Mouse (Mus musculus) liver, postnatal 0 days (tissue): ENCODE data around the gene Knop1. TPM values are rescaled to one million over a fixed set of nuclear protein-coding genes. Genes with fewer than 3 reads are reported as not detected.

Experiments used
- ATAC-seq: fragments of 200-750 bp; cut with Nextera tagmentation; 2 replicates; pipeline ENCODE4 v1.8.0; 2017; ENCODE audit warnings: mild to moderate bottlenecking, moderate library complexity
- DNase-seq: peaks from one replicate; pipeline ENCODE4 v3.0.0-alpha.2; 2016
- H3K27ac ChIP-seq: fragments of 300-500 bp; sonication (generic); 2 replicates; pipeline ENCODE4 v1.5.1; 2014; ENCODE audit warnings: antibody characterized with exemption, moderate library complexity, mild to moderate bottlenecking, low read depth
- H3K27me3 ChIP-seq: fragments of 300-500 bp; sonication (generic); 2 replicates; pipeline ENCODE4 v1.6.1; 2014; ENCODE audit warnings: low read length, control low read depth, mixed read lengths; ENCODE audit not compliant: insufficient read depth
- H3K36me3 ChIP-seq: fragments of 300-500 bp; sonication (generic); replicated peaks from 2 replicates; pipeline ENCODE4 v1.6.1; 2014; ENCODE audit warnings: mild to moderate bottlenecking, control low read depth, low read length, moderate library complexity, mixed read lengths; ENCODE audit not compliant: insufficient read depth
- H3K4me1 ChIP-seq: fragments of 300-500 bp; sonication (generic); 2 replicates; pipeline ENCODE4 v1.6.1; 2014; ENCODE audit warnings: antibody characterized with exemption, mild to moderate bottlenecking, control low read depth; ENCODE audit not compliant: insufficient read depth
- H3K4me2 ChIP-seq: fragments of 300-500 bp; sonication (generic); 2 replicates; pipeline ENCODE4 v1.6.1; 2014; ENCODE audit warnings: low read depth, mild to moderate bottlenecking, low read length, moderate library complexity, mixed read lengths
- H3K4me3 ChIP-seq: fragments of 300-500 bp; sonication (generic); 2 replicates; pipeline ENCODE4 v1.5.1; 2014; ENCODE audit warnings: low read depth, low read length
- H3K9ac ChIP-seq: fragments of 300-500 bp; sonication (generic); replicated peaks from 2 replicates; pipeline ENCODE4 v1.6.1; 2014; ENCODE audit warnings: mild to moderate bottlenecking, moderate library complexity
- H3K9me3 ChIP-seq: fragments of 300-500 bp; sonication (generic); 2 replicates; pipeline ENCODE4 v1.6.1; 2016; ENCODE audit warnings: mild to moderate bottlenecking, control low read depth, low read length, mixed read lengths
- CTCF ChIP-seq: sonication (generic); IDR thresholded peaks from 2 replicates; pipeline ENCODE4 v1.5.1; 2016; ENCODE audit warnings: antibody characterized with exemption, low read depth
- EP300 ChIP-seq: IDR thresholded peaks from 2 replicates; pipeline ENCODE4 v1.6.1; 2016; ENCODE audit warnings: antibody characterized with exemption, low read depth, mild to moderate bottlenecking
- WGBS: fragments of 180-500 bp; shearing (Covaris S2); extraction: QIAGEN DNeasy Blood & Tissue Kit; methylation state at CpG from one replicate; pipeline ENCODE4 v1.1.7; 2014; ENCODE audit not compliant: insufficient replicate concordance; 5-methylcytosine and 5-hydroxymethylcytosine counted together
- polyA plus RNA-seq: library from polyadenylated mRNA; unstranded; fragments of >200 nt; fragmentation: Nextera tagmentation; extraction: Ambion mirVana; gene quantifications from 2 replicates; pipeline ENCODE4 v1.2.1, GENCODE M21; 2015

Knop1 gene
- polyA plus RNA-seq, 1 experiment from 2014 or later = 31.5 TPM

DNA sequence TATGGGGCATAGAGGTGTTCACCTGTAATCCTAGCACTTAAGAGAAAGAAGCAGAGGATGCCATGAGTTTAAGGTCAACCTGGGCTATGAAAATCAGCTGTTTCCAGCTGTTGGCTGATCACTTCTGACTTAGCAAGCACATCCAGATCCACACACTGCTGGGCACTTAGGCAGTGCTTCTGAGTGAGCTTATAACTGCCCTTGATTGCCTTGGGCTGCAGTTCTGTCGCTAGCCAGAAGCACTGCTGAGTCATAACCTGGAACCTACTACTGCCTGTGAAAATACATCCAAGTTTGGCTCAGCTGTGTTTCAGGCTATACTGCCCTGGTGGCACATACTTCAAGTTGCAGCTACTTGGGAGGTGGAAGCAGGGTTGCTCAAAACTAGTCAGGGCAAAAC is 14.3 kb downstream of the Knop1 start:
- no peak for DNase-seq
- H3K36me3 ChIP-seq = peaks cover 72% of the 10 kb centered on the region

DNA sequence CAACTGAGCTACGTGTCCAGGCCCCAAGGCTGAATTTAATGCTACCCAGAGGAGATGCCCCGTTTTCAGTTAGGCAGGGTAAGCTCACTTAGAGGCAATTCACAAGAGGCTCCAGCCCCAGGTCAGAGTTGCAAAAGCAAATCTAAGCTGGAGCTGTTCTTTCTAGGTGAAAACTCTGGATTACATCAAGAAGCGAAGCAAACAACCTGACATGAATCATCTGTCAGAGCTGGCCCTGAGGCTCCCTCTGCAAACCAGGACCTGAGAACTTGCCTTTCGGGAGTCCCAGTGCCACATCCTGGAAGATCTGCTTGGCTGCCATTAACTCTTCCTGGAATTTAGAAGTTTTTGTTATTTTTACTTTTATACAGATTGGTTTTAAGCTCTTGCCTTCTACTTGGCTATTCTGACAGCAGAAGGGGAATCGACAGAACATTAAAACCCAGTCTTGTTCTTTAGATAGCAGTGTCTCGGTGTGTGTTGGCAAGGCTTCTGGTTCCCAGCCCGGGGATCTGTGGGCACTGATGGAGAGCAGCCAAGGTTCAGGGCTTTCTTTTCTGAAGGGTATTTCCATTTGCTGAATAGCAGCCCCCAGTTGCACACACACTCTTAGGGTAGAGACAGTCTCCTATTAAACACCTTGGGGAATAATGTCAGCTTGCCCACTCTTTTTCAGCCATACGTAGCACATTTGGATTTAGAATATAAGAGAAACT is 14.9 kb downstream of the Knop1 start:
- WGBS = 87% methylated on average over 8 of the region's 8 CpGs
- Histone ChIP-seq H3K9ac (no peak overlapping the region), H3K36me3 (peaks cover 67% of the 10 kb centered on the region), H3K9me3 (no peaks in the 10 kb centered on the region), H3K27ac (no peak overlapping the region), H3K27me3 (no peaks in the 10 kb centered on the region), H3K4me3 (no peak overlapping the region), H3K4me2 (no peak overlapping the region), H3K4me1 (no peaks in the 10 kb centered on the region)
- ATAC-seq (no peak), DNase-seq (no peak)
- TF ChIP-seq CTCF (no peak), EP300 (no peak)

More for the DNA sequence above, 14.3 kb downstream of the Knop1 start:
- H3K27me3 ChIP-seq = no peaks in the 10 kb centered on the region
- no peaks in the 10 kb centered on the region for H3K4me1 ChIP-seq
- H3K4me3 ChIP-seq = no peak overlapping the region
- H3K9me3 ChIP-seq = no peaks in the 10 kb centered on the region
- ATAC-seq = no peak
- H3K4me2 ChIP-seq = no peak overlapping the region
- H3K27ac ChIP-seq = no peak overlapping the region
- no peak for TF ChIP-seq EP300
- TF ChIP-seq CTCF = no peak
- WGBS = 50% methylated on average over 1 of the region's 1 CpGs
- no peak overlapping the region for H3K9ac ChIP-seq

DNA sequence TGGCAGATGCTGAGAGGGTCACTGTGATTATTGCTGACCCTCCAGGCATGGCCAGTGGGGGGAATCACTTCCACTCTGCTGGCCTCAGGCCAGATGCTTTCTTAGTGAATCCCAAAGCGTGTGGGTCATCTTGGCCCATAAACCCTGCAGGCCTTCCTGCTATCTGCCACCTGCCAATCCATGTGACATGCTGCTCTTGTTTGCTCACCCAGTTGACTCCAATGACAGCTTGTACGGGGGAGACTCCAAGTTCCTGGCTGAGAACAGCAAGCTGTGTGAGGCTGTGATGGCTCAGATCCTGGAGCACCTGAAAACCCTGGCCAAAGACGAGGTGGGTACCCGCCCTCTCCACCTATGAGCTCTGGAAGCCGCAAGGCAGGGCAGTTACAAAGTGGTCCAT is 18.2 kb downstream of the Knop1 start:
- WGBS = 83% methylated on average over 5 of the region's 5 CpGs
- no peak for ATAC-seq
- no peak for TF ChIP-seq CTCF

DNA sequence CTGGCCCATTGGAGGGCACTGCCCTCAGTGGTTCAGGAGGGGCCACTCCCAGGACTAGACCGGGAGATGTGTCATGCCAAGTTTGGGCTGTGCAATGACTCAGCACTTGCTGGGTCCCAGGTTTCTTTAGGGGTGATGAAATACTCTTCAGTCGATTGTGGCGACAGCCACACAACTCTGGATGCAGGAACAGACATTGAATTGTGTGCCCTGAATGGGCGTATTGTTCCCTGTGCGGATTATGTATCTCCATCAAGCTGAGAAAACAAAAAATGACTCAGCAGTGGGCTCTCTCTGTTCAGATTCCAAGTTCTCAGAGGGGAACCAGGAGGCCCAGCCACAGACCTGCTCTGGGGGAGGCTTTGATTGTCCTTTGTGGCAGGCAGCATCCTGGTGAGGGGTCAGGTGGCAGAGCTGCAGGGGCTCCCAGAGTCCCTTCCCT is 28.1 kb downstream of the Knop1 start:
- Histone ChIP-seq H3K9ac (no peak overlapping the region), H3K9me3 (no peaks in the 10 kb centered on the region), H3K36me3 (peaks cover 17% of the 10 kb centered on the region), H3K27me3 (no peaks in the 10 kb centered on the region), H3K4me2 (no peak overlapping the region), H3K27ac (no peak overlapping the region), H3K4me1 (no peaks in the 10 kb centered on the region), H3K4me3 (no peak overlapping the region)
- WGBS = 60% methylated on average over 5 of the region's 5 CpGs
- TF ChIP-seq CTCF (no peak), EP300 (no peak)
- ATAC-seq (peak; percentile 36; the same call in 1 of the 2 replicates), DNase-seq (no peak)

More for the DNA sequence above, 18.2 kb downstream of the Knop1 start:
- Histone ChIP-seq H3K27me3 (no peaks in the 10 kb centered on the region), H3K4me1 (no peaks in the 10 kb centered on the region), H3K9me3 (no peaks in the 10 kb centered on the region), H3K9ac (no peak overlapping the region), H3K36me3 (peaks cover 50% of the 10 kb centered on the region), H3K4me3 (no peak overlapping the region), H3K4me2 (no peak overlapping the region), H3K27ac (no peak overlapping the region)
- no peak for DNase-seq

DNA sequence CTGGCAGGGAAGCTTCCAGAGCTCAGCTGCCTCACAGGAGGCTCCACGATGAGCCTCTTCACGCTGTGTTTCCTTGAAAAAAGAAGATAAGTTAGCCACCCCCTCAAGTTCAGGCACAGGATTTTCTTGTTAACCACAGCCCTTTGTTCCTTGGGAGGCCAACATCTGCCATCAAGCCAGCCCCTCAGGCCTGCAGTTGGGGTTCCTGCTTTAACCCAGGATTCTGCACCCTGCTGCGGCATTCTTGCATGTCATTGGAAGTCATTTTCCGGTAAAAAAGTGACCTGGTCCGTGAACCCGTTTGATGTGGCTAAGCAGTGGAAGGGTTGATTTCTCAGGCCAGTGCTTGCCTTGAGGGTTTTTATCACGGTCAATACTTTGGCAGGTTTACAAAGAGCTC is 31.6 kb downstream of the Knop1 start:
- ATAC-seq (no peak), DNase-seq (no peak)
- Histone ChIP-seq H3K27me3 (no peaks in the 10 kb centered on the region), H3K36me3 (peaks cover 13% of the 10 kb centered on the region), H3K4me2 (no peak overlapping the region), H3K9me3 (no peaks in the 10 kb centered on the region), H3K4me3 (no peak overlapping the region), H3K9ac (no peak overlapping the region), H3K27ac (no peak overlapping the region), H3K4me1 (no peaks in the 10 kb centered on the region)
- WGBS = 78% methylated on average over 7 of the region's 7 CpGs
- TF ChIP-seq CTCF (no peak), EP300 (no peak)

DNA sequence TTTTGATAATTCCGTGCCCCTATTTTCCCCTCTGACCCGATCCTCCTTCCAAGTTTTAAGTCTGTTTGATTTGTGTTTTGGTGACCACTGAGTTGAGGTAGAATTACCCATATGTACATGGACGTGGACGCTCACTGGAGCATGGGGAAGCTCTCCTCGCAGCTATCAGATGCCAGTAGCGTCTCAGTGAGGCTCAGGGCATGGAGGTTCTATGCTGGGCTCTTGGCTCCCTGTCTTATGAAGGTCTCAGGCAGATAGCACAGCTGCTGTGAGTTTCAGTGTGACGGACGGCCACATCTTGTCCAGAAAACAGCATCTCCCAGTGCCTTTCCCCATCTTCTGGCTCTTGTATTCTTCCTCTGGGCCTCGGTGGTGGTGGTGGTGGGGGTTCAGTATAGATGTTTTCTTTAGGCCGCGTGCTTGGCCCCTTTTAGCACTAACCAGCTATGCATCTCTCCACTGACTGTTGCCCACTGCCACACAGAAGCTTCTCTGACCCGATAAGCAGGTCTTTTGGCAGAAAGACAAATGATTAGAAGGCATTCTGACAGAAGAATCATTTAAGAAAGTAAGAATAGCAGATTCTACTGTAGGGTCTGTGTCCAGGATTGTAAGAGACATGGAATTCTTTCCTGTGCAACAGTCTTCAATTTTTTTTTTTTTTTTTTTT is 34.0 kb downstream of the Knop1 start:
- H3K4me2 ChIP-seq = no peak overlapping the region
- TF ChIP-seq EP300 = no peak
- ATAC-seq = no peak

More for the DNA sequence above, 34.0 kb downstream of the Knop1 start:
- H3K27me3 ChIP-seq = no peaks in the 10 kb centered on the region
- H3K36me3 ChIP-seq = peaks cover 14% of the 10 kb centered on the region
- no peak overlapping the region for H3K27ac ChIP-seq
- no peak overlapping the region for H3K9ac ChIP-seq
- no peaks in the 10 kb centered on the region for H3K9me3 ChIP-seq
- H3K4me3 ChIP-seq = no peak overlapping the region
- DNase-seq = no peak
- WGBS = 82% methylated on average over 12 of the region's 12 CpGs
- H3K4me1 ChIP-seq = no peaks in the 10 kb centered on the region
